Mouse (Mus musculus) G1E (cell line): ENCODE measurements at regions not wholly inside any gene's neighbourhood (a gene's known extent, or its start where the extent isn't known, plus 50 kb on each side); places are given as distances from the start of the nearest gene placed in this dataset.

ENCODE experiments used
- ATAC-seq: 2 replicates; pipeline ENCODE4 v1.8.0; 2016; ENCODE audit warnings: mild to moderate bottlenecking; ENCODE audit not compliant: insufficient number of reproducible peaks, poor library complexity, low FRiP score, severe bottlenecking; ENCODE audit errors: extremely low read depth
- DNase-seq: peaks from one replicate; pipeline ENCODE4 v3.0.0; 2012; ENCODE audit warnings: low spot score
- H3K27me3 ChIP-seq: 2 replicates; pipeline ENCODE4 v1.6.1; 2012; ENCODE audit warnings: mild to moderate bottlenecking, low read length, inconsistent platforms; ENCODE audit not compliant: insufficient read depth
- H3K36me3 ChIP-seq: replicated peaks from 2 replicates; pipeline ENCODE3; 2012; ENCODE audit warnings: mild to moderate bottlenecking, inconsistent platforms
- H3K4me1 ChIP-seq: 2 replicates; pipeline ENCODE4 v1.6.1; 2012; ENCODE audit warnings: low read depth, low read length, inconsistent platforms, mixed read lengths; ENCODE audit not compliant: insufficient read depth
- H3K4me3 ChIP-seq: 2 replicates; pipeline ENCODE4 v1.5.1; 2012; ENCODE audit warnings: low read depth, mild to moderate bottlenecking, inconsistent platforms, low read length, moderate library complexity, mixed read lengths
- H3K9me3 ChIP-seq: replicated peaks from 2 replicates; pipeline ENCODE4 v1.6.1; 2012; ENCODE audit warnings: inconsistent platforms
- CTCF ChIP-seq: IDR thresholded peaks from 2 replicates; pipeline ENCODE4 v1.5.1; 2012; ENCODE audit warnings: low read depth, low read length, inconsistent platforms, mixed read lengths
- GATA1 ChIP-seq: IDR thresholded peaks from 2 replicates; pipeline ENCODE4 v1.6.1; 2012; ENCODE audit warnings: borderline replicate concordance, low read length, inconsistent platforms, mixed read lengths
- GATA2 ChIP-seq: IDR thresholded peaks from 2 replicates; pipeline ENCODE4 v1.6.1; 2012; ENCODE audit warnings: low read depth, low read length, inconsistent platforms, borderline replicate concordance
- POLR2AphosphoS5 ChIP-seq: IDR thresholded peaks from 2 replicates; pipeline ENCODE4 v1.6.1; 2012; ENCODE audit warnings: low read depth, low read length, inconsistent platforms; ENCODE audit not compliant: insufficient replicate concordance
- TAL1 ChIP-seq: conservative IDR thresholded peaks from 2 replicates; pipeline ENCODE4 v1.6.1; 2012; ENCODE audit warnings: low read depth, low read length, inconsistent platforms, mixed read lengths

DNA sequence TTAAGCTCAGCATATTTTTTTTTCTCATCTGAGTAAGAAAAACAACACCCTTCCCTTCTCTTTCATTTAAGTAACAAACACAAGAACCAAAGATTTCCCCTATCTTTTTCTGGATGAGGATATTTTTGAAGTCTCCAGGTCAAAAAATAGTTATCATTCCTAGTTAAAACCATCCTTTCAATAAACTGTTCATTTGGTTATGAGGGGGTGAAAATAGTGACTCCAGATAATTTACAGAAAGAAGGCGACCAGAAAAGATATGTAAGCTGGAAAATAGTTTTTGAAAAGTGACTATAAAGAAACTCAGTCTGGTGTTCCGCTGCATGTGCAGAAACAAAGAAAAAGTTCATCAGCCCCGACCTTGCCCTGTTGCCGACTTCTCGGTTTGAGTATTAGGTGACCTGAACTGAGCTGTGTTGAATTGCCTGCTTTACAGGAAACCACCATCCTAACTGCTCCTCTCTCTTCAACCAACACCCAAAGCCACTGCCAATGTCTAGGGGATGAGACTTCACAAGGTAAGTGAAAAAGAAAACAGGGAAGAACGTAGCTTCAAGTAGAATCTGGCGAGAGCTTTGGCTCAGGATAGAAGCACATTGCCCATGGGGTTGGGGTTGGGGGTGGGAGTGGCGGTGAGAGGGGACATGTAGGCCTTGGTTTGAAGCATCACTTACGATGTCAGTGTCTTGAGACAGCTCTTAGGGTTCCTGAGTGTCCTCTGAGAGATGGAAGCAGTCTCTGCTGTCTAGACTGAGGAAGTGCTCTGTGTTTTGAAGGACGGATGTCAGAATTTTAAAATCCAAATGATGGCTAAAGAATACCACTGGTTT, 104.6 kb downstream of the Ube2e3 start:
- DNase-seq, result no peak
- ATAC-seq, result no peak
- no peak overlapping the region for H3K4me3 ChIP-seq

DNA sequence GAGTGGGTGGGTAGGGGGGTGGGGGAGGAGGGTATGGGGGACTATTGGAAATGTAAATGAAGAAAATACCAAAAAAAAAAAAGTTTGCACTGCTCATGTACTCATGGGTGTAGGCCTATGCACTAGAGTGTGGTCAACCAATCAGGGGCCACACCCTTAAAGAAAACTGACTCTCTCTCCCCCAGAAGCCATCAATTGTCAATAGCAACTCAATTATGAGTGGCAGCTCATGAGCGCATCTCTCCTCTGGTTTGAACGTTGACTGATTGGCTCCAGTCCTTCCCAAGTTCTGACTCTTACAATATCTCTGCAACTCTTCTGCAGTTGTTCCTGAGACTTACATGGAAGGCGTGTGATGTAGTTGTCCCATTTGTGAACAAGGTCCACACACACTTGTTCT, 105.9 kb downstream of the Ube2e3 start:
- no peak for DNase-seq
- no peaks in the 10 kb centered on the region for H3K27me3 ChIP-seq
- H3K4me3 ChIP-seq, result no peak overlapping the region
- no peaks in the 10 kb centered on the region for H3K9me3 ChIP-seq
- peaks cover 24% of the 10 kb centered on the region for H3K4me1 ChIP-seq
- TF ChIP-seq POLR2AphosphoS5, result no peak
- TF ChIP-seq GATA1, result no peak
- TF ChIP-seq CTCF, result no peak
- no peak for TF ChIP-seq TAL1
- TF ChIP-seq GATA2, result no peak
- ATAC-seq, result no peak
- H3K36me3 ChIP-seq, result no peaks in the 10 kb centered on the region

More for the DNA sequence above, 104.6 kb downstream of the Ube2e3 start:
- H3K9me3 ChIP-seq, result no peaks in the 10 kb centered on the region
- H3K4me1 ChIP-seq, result peaks cover 20% of the 10 kb centered on the region
- H3K36me3 ChIP-seq, result no peaks in the 10 kb centered on the region
- H3K27me3 ChIP-seq, result no peaks in the 10 kb centered on the region
- no peak for TF ChIP-seq POLR2AphosphoS5
- TF ChIP-seq TAL1, result no peak
- no peak for TF ChIP-seq GATA2
- no peak for TF ChIP-seq GATA1
- no peak for TF ChIP-seq CTCF

DNA sequence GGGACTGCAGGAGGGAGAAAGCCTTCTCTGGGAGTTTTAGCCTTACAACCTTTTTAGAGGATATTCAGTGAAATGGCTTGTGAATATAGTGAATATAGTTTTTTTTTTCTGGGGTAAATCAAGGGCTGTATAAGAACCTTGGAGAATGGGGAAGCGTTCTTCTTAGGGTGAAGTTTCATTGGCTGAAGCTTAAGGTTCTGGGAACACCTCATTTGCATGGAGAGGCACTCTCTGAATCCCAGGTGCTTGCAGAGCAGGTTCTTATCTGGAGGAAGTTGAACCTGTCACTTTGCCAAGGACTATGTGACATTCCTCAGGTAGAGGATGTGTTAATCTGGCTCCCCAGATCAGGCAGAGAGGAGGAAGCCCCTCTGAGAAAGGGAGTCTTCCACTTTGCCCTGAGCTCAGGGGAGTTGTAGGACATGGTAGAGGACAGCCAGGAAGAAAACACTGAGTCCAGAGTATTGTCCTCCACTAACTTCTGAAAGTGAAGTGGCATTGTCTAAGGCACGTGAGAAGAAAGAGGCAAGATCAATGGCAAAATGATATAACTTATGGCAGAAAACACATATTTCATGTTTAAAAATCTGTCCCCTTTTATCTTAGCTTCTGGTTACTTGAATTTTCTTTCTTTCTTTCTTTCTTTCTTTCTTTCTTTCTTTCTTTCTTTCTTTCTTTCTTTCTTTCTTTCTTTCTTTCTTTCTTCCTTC, 106.9 kb downstream of the Ube2e3 start:
- Histone ChIP-seq H3K4me1 (peaks cover 21% of the 10 kb centered on the region), H3K36me3 (no peaks in the 10 kb centered on the region), H3K9me3 (no peaks in the 10 kb centered on the region), H3K27me3 (no peaks in the 10 kb centered on the region), H3K4me3 (no peak overlapping the region)
- TF ChIP-seq POLR2AphosphoS5 (no peak), GATA2 (no peak), TAL1 (no peak), CTCF (no peak), GATA1 (no peak)
- no peak for ATAC-seq
- no peak for DNase-seq

DNA sequence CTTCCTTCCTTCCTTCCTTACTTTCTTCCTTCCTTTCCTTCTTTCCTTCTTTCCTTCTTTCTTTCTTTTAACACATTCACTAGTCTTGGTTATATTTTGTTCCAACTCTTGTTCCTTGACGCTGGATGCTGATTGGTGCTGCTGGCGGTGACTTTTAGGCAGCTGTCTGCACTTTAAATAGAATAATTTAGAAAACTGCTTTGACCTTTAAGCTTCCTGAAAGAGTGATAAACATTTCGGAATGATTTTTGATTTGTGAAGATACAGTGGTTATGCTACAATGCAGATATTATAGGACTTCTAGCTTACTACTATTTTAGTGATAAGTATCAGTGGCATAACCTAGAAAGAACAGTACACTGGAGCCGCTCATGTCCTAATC, 107.5 kb downstream of the Ube2e3 start:
- TF ChIP-seq POLR2AphosphoS5 (no peak), GATA2 (no peak), CTCF (no peak), GATA1 (no peak), TAL1 (no peak)
- H3K4me1 ChIP-seq, result peaks cover 17% of the 10 kb centered on the region
- H3K27me3 ChIP-seq, result no peaks in the 10 kb centered on the region
- no peak for DNase-seq
- H3K4me3 ChIP-seq, result no peak overlapping the region
- ATAC-seq, result no peak
- H3K36me3 ChIP-seq, result no peaks in the 10 kb centered on the region
- no peaks in the 10 kb centered on the region for H3K9me3 ChIP-seq

DNA sequence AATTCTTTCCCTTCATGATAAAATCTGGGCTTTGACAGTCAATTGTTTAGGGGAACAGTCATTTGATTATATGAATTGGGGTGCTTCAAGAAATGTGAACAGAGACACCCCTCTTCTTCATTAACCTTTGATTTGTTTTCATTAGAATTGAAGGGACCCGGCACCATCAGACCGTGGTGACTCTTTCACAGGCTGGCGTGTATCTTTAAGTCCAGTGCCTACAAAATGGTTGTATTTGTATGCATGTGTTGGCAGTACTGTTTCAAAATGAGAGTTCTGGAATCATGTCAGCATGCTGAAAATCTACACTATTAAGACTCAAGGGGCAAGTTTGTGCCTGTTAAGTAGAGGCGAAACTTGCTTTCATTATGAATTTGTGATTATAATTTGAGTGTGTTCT, 108.2 kb downstream of the Ube2e3 start:
- DNase-seq (no peak), ATAC-seq (no peak)
- Histone ChIP-seq H3K9me3 (no peaks in the 10 kb centered on the region), H3K4me3 (no peak overlapping the region), H3K27me3 (no peaks in the 10 kb centered on the region), H3K36me3 (no peaks in the 10 kb centered on the region), H3K4me1 (peaks cover 23% of the 10 kb centered on the region)
- TF ChIP-seq GATA1 (no peak), GATA2 (no peak), TAL1 (no peak), CTCF (no peak), POLR2AphosphoS5 (no peak)
